Mouse (Mus musculus): ENCODE measurements at regions not wholly inside any gene's neighbourhood (a gene's known extent, or its start where the extent isn't known, plus 50 kb on each side); places are given as distances from the start of the nearest gene placed in this dataset.

DNA sequence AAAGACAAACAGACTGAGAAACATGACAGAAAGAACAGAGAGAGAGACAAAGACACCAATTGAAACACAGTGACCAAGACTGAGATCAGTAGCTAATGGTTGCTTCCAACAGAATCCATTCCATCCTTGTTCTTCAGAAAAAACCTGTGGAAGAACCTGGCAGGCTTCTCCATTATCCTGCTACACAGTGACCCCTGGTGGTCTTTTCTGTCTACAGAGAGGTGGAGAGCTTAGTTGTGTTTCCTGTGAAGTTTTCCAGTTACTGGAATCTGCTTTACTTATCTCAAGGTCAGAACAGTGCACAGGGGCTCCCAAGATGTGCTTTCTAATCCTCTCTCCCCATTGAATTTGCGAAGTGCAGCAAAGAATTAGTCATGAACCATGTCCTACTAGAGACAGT is 339.1 kb upstream of the Msl3l2 start:
- intact Hi-C loops (cut with DNase I): no loop called here

DNA sequence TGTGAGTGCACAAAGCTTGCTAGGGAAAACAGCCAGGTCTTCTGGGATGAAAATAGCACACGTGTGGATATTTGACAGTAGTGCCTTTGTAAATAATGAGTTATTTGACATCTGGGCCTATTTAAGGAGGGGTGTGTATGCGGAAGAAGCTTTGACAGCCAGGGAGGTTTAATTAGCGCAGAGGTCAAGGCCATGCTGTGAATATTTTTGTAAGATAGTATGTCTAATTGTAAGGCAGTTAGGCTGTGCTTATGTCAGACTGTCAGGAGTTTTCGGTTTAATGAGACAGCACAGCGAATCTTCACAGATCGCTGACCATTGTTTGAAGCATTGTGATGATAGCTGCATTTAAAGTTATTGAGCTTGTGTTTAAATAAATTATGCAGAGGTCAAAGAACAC is 337.1 kb upstream of the Msl3l2 start:
- intact Hi-C loops (cut with DNase I): no loop called here
- DNase-seq (ENCODE audit: low spot score in 2 of 2): no peak

More for the DNA sequence above, 339.1 kb upstream of the Msl3l2 start:
- DNase-seq (ENCODE audit: low spot score in 2 of 2): peak; percentile 8 to 52

DNA sequence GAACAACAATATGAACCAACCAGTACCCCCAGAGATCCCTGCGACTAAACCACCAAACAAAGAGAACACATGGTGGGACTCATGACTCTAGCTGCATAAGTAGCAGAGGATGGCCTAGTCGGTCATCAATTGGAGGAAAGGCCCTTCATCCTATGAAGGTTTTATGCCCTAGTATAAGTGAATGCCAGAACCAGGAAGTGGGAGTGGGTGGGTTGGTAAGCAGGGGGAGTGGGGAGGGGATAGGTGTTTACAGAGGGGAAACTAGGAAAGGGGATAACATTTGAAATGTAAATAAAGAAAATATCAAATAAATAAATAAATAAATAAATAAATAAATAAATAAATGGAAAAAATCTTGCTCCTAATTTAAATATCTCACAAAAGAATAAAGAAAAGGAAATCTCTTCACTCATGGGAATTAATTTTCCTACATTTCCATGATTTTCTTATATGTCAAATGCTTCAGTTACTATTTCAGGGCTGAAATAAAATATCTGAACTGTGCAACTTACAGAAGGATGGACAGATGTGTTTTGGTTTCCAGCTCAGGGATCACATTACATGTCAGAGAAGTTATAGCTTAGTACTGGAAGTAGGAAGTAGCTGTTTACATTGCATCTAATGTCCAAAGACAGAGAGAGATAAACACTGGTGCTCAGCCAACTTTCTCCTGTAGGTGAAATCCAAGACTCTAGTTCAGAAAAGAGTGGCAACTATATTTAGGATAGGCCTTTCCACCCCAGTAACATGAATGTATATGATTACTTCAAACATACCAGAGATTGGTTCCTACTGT is 323.8 kb upstream of the Msl3l2 start:
- no peak for DNase-seq (ENCODE audit: low spot score in 2 of 2)
- intact Hi-C loops (cut with DNase I): no loop called here

DNA sequence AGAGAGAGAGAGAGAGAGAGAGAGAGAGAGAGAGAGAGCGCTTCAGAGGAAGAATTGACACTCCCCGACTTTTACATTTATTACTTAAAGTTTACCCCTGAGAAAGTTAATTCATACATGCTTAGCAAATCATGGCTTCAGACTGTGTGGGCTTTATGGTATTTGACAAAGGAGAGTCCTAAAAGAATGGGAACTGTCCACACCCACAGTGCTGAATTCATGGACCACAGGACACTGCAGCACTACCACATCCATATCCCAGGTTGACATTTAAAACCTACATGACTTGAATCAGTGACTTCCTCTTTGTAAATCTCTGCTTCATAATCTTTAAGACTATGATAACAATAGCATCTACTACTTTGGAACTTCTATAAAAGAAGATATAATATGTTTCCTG is 292.8 kb upstream of the Msl3l2 start:
- no peak for DNase-seq (ENCODE audit: low spot score in 2 of 2)
- intact Hi-C loops (cut with DNase I): no loop called here

DNA sequence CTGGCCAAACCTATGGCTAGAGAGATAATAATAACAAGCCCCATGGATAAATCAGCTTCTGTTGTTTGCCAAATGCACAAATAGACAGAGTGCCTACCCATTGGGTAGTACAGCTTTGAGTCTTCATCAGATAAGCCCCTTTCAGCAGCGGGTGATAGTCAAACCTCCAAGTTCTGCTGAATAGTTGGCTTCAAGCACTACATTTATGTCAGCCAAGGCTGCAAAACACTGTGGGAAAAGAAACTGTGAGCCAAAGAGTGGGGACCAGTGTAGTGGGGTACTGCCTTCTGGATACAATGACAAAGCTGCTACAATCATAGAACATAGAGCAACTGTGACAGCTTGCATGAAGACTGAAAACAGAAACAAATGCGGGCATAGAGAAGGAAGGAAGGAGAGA is 255.4 kb upstream of the Msl3l2 start:
- intact Hi-C loops (cut with DNase I): no loop called here
- DNase-seq (ENCODE audit: low spot score in 2 of 2): no peak

DNA sequence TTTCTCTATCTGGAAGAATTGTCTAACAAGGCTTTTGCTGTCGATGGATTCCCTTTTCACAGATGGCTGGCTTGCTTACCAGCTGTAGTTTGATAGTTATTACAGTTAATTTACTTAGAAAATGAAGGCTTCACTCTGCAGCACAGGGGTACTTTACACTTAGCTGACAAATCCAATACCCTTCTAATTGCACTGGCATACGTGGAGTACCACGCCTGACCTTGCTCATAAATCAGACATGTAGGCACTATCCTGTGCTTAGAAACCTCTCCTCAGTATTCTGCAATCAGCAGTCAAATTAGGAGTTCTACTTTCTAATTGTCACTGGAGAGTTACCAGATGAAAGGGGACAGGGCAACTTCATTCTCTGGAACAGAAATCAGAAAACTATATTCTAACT is 214.1 kb upstream of the Msl3l2 start:
- DNase-seq (ENCODE audit: low spot score in 2 of 2): no peak
- intact Hi-C loops (cut with DNase I): no loop called here

DNA sequence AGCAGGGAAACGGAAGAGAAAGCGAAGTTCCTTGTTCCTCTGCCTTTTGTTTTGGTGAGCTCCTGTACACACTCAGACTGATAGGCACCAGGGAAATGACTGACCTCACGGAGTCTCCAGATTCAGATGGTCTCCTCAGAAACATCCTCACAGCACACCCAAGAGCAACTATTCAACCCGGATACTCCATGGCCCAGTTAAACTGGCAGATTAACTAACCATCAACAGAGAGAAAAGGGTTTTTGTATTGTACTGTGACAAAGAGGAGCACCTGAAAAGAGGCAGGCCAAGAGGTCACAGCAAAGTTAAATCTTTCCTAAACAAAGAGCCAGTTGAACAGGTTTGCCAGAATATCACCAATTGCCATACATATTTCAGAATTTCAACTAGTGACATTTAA is 177.6 kb upstream of the Msl3l2 start:
- no peak for DNase-seq (ENCODE audit: low spot score in 2 of 2)
- intact Hi-C loops (cut with DNase I): no loop called here

DNA sequence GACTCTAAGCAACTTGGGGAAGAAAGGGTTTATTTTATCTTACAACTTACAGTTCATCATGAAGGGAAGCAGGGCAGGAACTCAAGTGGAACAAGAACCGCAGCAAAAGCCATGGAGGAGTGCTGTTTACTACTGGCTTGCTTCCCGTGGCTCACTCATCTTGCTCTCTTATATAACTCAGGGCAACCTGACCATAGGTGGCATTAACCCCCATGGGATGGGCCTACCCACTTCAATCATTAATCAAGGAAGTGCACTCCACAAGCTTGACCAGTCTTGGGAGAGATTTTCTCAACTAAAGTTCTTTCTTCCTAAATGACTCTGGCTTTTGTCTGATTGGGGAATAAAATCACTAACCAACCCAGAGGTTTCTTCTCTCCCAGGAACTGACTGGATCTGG is 172.7 kb upstream of the Msl3l2 start:
- no peak for DNase-seq (ENCODE audit: low spot score in 2 of 2)
- intact Hi-C loops (cut with DNase I): no loop called here

DNA sequence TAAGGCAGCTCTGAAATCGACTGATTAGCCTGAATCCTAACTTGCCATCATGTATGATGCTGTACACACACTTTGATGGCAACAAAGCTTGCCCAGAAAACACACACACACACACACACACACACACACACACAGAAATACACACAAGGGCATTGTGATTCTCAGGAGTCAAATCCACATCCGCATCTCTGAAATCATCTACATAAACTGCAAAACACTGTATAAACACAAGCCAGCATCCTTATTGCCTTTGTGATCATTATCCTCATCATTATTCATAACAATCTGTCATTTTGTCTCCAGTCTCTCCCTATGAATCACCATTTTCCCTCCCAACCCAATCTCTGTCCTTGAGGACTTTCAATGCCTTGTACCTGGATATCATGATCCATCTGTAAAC is 171.3 kb upstream of the Msl3l2 start:
- intact Hi-C loops (cut with DNase I): no loop called here
- DNase-seq (ENCODE audit: low spot score in 2 of 2): no peak

DNA sequence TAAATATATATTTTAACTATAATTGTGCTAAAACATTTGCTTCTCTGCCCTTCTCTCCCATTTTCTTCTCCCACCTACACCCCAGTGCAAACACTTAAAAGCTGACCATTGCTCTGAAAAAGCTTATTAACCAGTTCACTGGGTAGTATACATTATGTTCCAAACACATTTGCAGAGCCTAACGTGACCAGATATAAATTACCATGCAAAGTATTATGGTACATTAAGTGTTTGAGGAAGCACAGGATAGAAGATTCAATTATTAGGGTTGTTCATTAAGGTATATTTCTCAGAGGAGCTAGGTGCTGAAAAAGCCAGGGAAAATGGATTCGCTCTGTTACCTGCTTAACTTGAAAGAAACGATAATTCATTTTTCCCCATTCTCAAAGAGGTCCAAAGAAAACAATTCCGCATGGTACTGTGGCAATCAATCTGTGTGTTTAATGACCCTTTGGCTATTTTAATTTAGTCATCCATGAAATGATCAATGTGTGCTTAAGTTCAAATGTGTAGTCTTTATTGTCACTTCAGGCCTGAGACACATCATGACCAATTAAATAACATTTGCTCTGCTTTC is 144.0 kb upstream of the Msl3l2 start:
- intact Hi-C loops (cut with DNase I): no loop called here
- DNase-seq (ENCODE audit: low spot score in 2 of 2): no peak
